Mouse (Mus musculus): Measurements from ENCODE around the gene Itpkc. TPM values are rescaled to one million over a fixed set of nuclear protein-coding genes. Genes with fewer than 3 reads are reported as not detected.

Gene Itpkc
- polyA plus RNA-seq, 1 experiment: 6.8 TPM

DNA sequence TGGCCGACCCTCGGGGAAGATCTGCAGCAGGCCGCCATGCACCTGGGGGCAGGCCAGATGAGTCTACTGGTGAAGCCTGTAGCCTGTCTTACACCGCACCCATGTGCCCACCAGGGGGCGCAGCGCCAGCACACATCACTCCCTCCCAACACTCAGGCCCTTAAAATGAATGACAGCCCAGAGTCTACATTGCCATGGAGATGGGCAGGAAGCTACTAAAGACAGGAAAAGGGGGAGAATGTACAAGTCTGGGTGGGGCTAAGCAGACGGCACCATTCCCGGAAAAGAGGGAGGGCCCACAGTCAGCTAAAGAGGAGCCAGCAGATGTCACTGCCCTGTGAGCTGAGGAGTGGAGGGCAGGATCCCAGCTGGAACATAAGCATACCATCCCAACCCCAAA is 68.6 kb downstream of the Itpkc start:
- Histone ChIP-seq H3K4me3 (ENCODE audit: insufficient read depth, low read depth, low read length) (no peak overlapping the region), H3K27me3 (replicated peaks; ENCODE audit: control insufficient read depth, insufficient read depth, low read length) (no peaks in the 10 kb centered on the region), H3K36me3 (ENCODE audit: control insufficient read depth, insufficient read depth, low read length) (no peaks in the 10 kb centered on the region; the same call in 1 of the 2 replicates), H3K27ac (ENCODE audit: insufficient read depth, low read depth, low read length) (peak overlapping the region; percentile 51; the same call in 1 of the 2 replicates), H3K4me1 (ENCODE audit: control insufficient read depth, insufficient read depth, low read length) (peaks cover 28% of the 10 kb centered on the region)
- peak; percentile 90 for TF ChIP-seq CTCF (conservative IDR thresholded peaks at IDR 0.05; ENCODE audit: insufficient read depth, insufficient read length, low read depth, low read length)
- no peak for TF ChIP-seq POLR2A (IDR thresholded peaks at IDR 0.05; ENCODE audit: low read depth, low read length)
- peak; percentile 95 for DNase-seq
- 7% methylated on average over 8 of the region's 8 CpGs for WGBS

GRCm38 (mm10) chr7:27159256-27159655 is 69.2 kb downstream of the Itpkc start:
- no peaks in the 10 kb centered on the region for H3K36me3 ChIP-seq (ENCODE audit: control insufficient read depth, insufficient read depth, low read length)
- DNase-seq: no peak
- TF ChIP-seq POLR2A (IDR thresholded peaks at IDR 0.05; ENCODE audit: low read depth, low read length): no peak
- TF ChIP-seq CTCF (conservative IDR thresholded peaks at IDR 0.05; ENCODE audit: insufficient read depth, insufficient read length, low read depth, low read length): no peak
- no peak overlapping the region for H3K27ac ChIP-seq (ENCODE audit: insufficient read depth, low read depth, low read length)
- H3K27me3 ChIP-seq (replicated peaks; ENCODE audit: control insufficient read depth, insufficient read depth, low read length): no peaks in the 10 kb centered on the region
- no peak overlapping the region for H3K4me3 ChIP-seq (ENCODE audit: insufficient read depth, low read depth, low read length)
- H3K4me1 ChIP-seq (ENCODE audit: control insufficient read depth, insufficient read depth, low read length): peaks cover 22% of the 10 kb centered on the region
- WGBS: 92% methylated on average over 6 of the region's 6 CpGs

GRCm38 (mm10) chr7:27158171-27158570 is 70.3 kb downstream of the Itpkc start:
- Histone ChIP-seq H3K27ac (ENCODE audit: insufficient read depth, low read depth, low read length) (no peak overlapping the region), H3K4me3 (ENCODE audit: insufficient read depth, low read depth, low read length) (no peak overlapping the region), H3K27me3 (replicated peaks; ENCODE audit: control insufficient read depth, insufficient read depth, low read length) (no peaks in the 10 kb centered on the region), H3K36me3 (ENCODE audit: control insufficient read depth, insufficient read depth, low read length) (no peaks in the 10 kb centered on the region), H3K4me1 (ENCODE audit: control insufficient read depth, insufficient read depth, low read length) (peaks cover 23% of the 10 kb centered on the region)
- no peak for TF ChIP-seq CTCF (conservative IDR thresholded peaks at IDR 0.05; ENCODE audit: insufficient read depth, insufficient read length, low read depth, low read length)
- no peak for TF ChIP-seq POLR2A (IDR thresholded peaks at IDR 0.05; ENCODE audit: low read depth, low read length)
- 92% methylated on average over 9 of the region's 9 CpGs for WGBS
- no peak for DNase-seq

Other genes starting within 250 kb of the Itpkc start
- gene Cyp2a12, start 199.6 kb downstream of the Itpkc start, polyA plus RNA-seq (2012; rRNA removed): not detected in 2 replicates
- 5.3 and 6.5 TPM in 2 replicates for gene Cyp2f2, start 108.8 kb downstream of the Itpkc start, polyA plus RNA-seq (2012; rRNA removed)
- not detected in 2 replicates for gene Cyp2t4, start 74.9 kb downstream of the Itpkc start, polyA plus RNA-seq (2012; rRNA removed)
- gene Egln2, start 61.9 kb downstream of the Itpkc start, polyA plus RNA-seq (2012; rRNA removed): 84.9 and 93.7 TPM in 2 replicates
- gene Rab4b, start 49.8 kb downstream of the Itpkc start, polyA plus RNA-seq (2012; rRNA removed): 55.9 and 57.4 TPM in 2 replicates
- gene Gm21983, start 47.6 kb downstream of the Itpkc start, polyA plus RNA-seq (2012; rRNA removed): not detected in 2 replicates
- gene Mia, start 47.5 kb downstream of the Itpkc start, polyA plus RNA-seq (2012; rRNA removed): 6.4 and 7.7 TPM in 2 replicates
- gene BC024978, start 32.9 kb downstream of the Itpkc start, polyA plus RNA-seq (2012; rRNA removed): 8.2 and 9.6 TPM in 2 replicates
- 127 and 131 TPM in 2 replicates for gene Snrpa, start 32.4 kb downstream of the Itpkc start, polyA plus RNA-seq (2012; rRNA removed)
- gene Coq8b, start 4.4 kb upstream of the Itpkc start, polyA plus RNA-seq (2012; rRNA removed): 43.1 and 50.3 TPM in 2 replicates
- gene Numbl, start 29.8 kb upstream of the Itpkc start, polyA plus RNA-seq (2012; rRNA removed): 6.0 and 7.9 TPM in 2 replicates
- 76.9 and 84.7 TPM in 2 replicates for gene Ltbp4, start 109.0 kb upstream of the Itpkc start, polyA plus RNA-seq (2012; rRNA removed)
- 39.2 and 45.5 TPM in 2 replicates for gene Shkbp1, start 127.4 kb upstream of the Itpkc start, polyA plus RNA-seq (2012; rRNA removed)
- gene Gm20479, start 128.8 kb upstream of the Itpkc start, polyA plus RNA-seq (2012; rRNA removed): 0.39 TPM in 1 of 2 replicates, not detected in the other
- 0.09 and 0.12 TPM in 2 replicates for gene Sptbn4, start 219.0 kb upstream of the Itpkc start, polyA plus RNA-seq (2012; rRNA removed)
- 47.1 and 47.8 TPM in 2 replicates for gene Blvrb, start 219.3 kb upstream of the Itpkc start, polyA plus RNA-seq (2012; rRNA removed)
- 9.0 and 12.8 TPM in 2 replicates for gene Sertad3, start 245.1 kb upstream of the Itpkc start, polyA plus RNA-seq (2012; rRNA removed)

Measured in kidney, adult 2 months (tissue).